Mouse (Mus musculus) forebrain, embryonic 14.5 days (tissue): Measurements from ENCODE around the gene Tmem268. TPM values are rescaled to one million over a fixed set of nuclear protein-coding genes. Genes with fewer than 3 reads are reported as not detected.

Source experiments
- ATAC-seq: fragments of 200-750 bp; cut with Nextera tagmentation; 2 replicates; pipeline ENCODE4 v1.8.0; 2017; ENCODE audit warnings: mild to moderate bottlenecking, moderate library complexity
- DNase-seq: peaks from one replicate; pipeline ENCODE4 v3.0.0-alpha.2; 2015; ENCODE audit warnings: low spot score
- H3K27ac ChIP-seq: fragments of 300-500 bp; sonication (generic); 2 replicates; pipeline ENCODE4 v1.5.1; 2014; ENCODE audit warnings: low read depth, mild to moderate bottlenecking, control low read depth, low read length, moderate library complexity
- H3K27me3 ChIP-seq: fragments of 300-500 bp; sonication (generic); replicated peaks from 2 replicates; pipeline ENCODE4 v1.6.1; 2014; ENCODE audit warnings: low read length, control low read depth, mixed read lengths; ENCODE audit not compliant: control insufficient read depth, insufficient read depth
- H3K36me3 ChIP-seq: fragments of 300-500 bp; sonication (generic); 2 replicates; pipeline ENCODE4 v1.6.1; 2014; ENCODE audit warnings: low read length, control low read depth; ENCODE audit not compliant: control insufficient read depth, insufficient read depth
- H3K4me1 ChIP-seq: fragments of 300-500 bp; sonication (generic); 2 replicates; pipeline ENCODE4 v1.6.1; 2014; ENCODE audit warnings: antibody characterized with exemption, low read length, control low read depth; ENCODE audit not compliant: control insufficient read depth, insufficient read depth
- H3K4me2 ChIP-seq: fragments of 300-500 bp; sonication (generic); 2 replicates; pipeline ENCODE4 v1.6.1; 2014; ENCODE audit warnings: mild to moderate bottlenecking, control low read depth, low read length
- H3K4me3 ChIP-seq: fragments of 300-500 bp; sonication (generic); 2 replicates; pipeline ENCODE4 v1.5.1; 2014; ENCODE audit warnings: low read depth, low read length, control low read depth
- H3K9ac ChIP-seq: fragments of 300-500 bp; sonication (generic); 2 replicates; pipeline ENCODE4 v1.6.1; 2014; ENCODE audit warnings: mild to moderate bottlenecking, low read length, control low read depth, moderate library complexity
- H3K9me3 ChIP-seq: fragments of 300-500 bp; sonication (generic); replicated peaks from 2 replicates; pipeline ENCODE4 v1.6.1; 2016; ENCODE audit warnings: low read length, control low read depth, mixed read lengths; ENCODE audit not compliant: control insufficient read depth
- WGBS: fragments of 180-500 bp; shearing (Covaris S2); extraction: QIAGEN DNeasy Blood & Tissue Kit; methylation state at CpG from one replicate; pipeline ENCODE4 v1.1.7; 2014; 5-methylcytosine and 5-hydroxymethylcytosine counted together
- polyA plus RNA-seq: library from polyadenylated mRNA; unstranded; fragments of >200 nt; fragmentation: Nextera tagmentation; extraction: Ambion mirVana; gene quantifications from 2 replicates; pipeline ENCODE4 v1.2.1, GENCODE M21; 2014

Gene Tmem268
- polyA plus RNA-seq = 4.9 and 5.4 TPM in 2 replicates

DNA sequence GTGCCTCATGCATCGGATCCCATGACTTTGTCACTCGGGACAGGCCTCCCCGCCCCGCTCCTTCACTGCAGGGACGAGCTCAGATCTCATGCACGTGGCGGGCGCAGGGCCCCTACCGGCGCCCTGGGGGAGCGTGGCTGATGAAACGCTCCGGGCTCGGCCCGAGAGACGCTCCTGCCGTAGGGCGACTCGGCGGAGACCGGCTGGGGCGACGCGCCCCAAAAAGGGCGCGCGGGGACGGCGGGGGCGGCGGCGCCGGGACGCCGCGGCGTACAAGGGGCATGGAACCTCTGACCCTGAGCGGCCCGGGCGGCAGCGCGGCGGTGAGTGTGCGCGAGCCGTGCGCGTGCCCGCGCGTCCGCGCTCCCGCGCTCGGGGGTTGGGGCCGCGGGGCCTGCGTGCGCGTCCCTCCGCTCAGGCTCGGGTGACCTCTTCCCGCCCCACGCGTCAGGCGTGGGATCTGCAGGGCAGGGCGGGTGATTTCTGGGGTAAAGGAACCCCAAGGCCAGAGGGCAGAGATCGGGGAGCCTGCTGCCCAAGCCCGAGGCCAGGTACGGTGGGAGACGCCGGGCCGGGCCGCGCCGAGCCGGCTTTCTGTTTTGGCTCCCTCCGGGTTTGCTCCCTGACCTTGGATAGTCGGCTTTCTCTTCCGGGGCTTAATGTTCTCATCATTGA lies at the start of gene Tmem268:
Gene Tmem268 (plus strand): TSS at position 375 of the 675 bp plus-strand sequence.
- H3K4me1 ChIP-seq = no peaks in the 10 kb centered on the region

GRCm38 (mm10) chr4:63512921-63513320 lies 45.7 kb upstream of the Tmem268 start:
- no peak overlapping the region for H3K4me3 ChIP-seq
- no peaks in the 10 kb centered on the region for H3K27me3 ChIP-seq
- WGBS = 89% methylated on average over 2 of the region's 2 CpGs
- no peak overlapping the region for H3K27ac ChIP-seq
- H3K4me1 ChIP-seq = no peaks in the 10 kb centered on the region
- ATAC-seq (no peak), DNase-seq (no peak)
- no peak overlapping the region for H3K9ac ChIP-seq
- H3K4me2 ChIP-seq = no peak overlapping the region
- H3K36me3 ChIP-seq = no peaks in the 10 kb centered on the region
- no peaks in the 10 kb centered on the region for H3K9me3 ChIP-seq

More for the DNA sequence above, at the start of gene Tmem268:
- peak; percentile 69 for DNase-seq
- Histone ChIP-seq H3K27me3 (no peaks in the 10 kb centered on the region), H3K27ac (peak within 1 kb of the TSS; percentile 27; the same call in 1 of the 2 replicates), H3K36me3 (peaks cover 6% of the 10 kb centered on the region; the same call in 1 of the 2 replicates), H3K4me2 (peak within 1 kb of the TSS; percentile 83), H3K4me3 (peak within 1 kb of the TSS; percentile 65), H3K9me3 (no peaks in the 10 kb centered on the region), H3K9ac (peak within 1 kb of the TSS; percentile 82)
- WGBS = under 1% methylated on average over 68 of the region's 81 CpGs
- peak; percentile 87 for ATAC-seq

DNA sequence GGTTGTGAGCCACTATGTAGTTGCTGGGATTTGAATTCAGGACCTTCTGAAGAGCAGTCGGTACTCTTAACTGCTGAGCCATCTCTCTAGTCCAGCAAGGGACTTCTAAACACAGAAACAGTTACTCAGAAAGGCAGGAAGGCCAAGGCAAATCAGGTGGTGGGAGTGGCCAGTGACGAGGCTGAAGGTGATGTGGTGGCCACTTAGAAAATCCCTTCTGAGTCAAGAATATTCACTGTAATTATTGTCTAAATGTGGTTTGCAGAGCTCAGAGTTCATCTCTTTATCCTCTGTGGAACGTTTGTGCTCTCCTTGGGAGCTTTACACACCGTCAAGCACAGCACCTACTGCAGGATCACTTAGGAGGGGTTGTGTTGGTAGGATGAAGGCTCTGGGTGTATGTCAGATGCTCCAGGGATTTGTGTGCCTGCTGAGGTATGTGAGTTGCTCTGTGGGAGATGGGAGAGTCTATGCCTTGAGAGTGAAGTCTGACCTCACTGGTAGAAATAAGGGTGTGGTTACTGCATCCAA lies 44.1 kb upstream of the Tmem268 start:
- Histone ChIP-seq H3K9ac (no peak overlapping the region), H3K4me1 (no peaks in the 10 kb centered on the region), H3K27ac (no peak overlapping the region), H3K27me3 (no peaks in the 10 kb centered on the region), H3K4me2 (no peak overlapping the region), H3K36me3 (no peaks in the 10 kb centered on the region), H3K4me3 (no peak overlapping the region), H3K9me3 (no peaks in the 10 kb centered on the region)
- DNase-seq = no peak
- 78% methylated on average over 4 of the region's 4 CpGs for WGBS
- ATAC-seq = no peak

GRCm38 (mm10) chr4:63515021-63515420 lies 43.6 kb upstream of the Tmem268 start:
- ATAC-seq = no peak
- 81% methylated on average over 5 of the region's 5 CpGs for WGBS
- no peak overlapping the region for H3K27ac ChIP-seq
- H3K4me1 ChIP-seq = no peaks in the 10 kb centered on the region
- no peaks in the 10 kb centered on the region for H3K27me3 ChIP-seq
- no peak overlapping the region for H3K4me3 ChIP-seq
- no peaks in the 10 kb centered on the region for H3K9me3 ChIP-seq
- no peaks in the 10 kb centered on the region for H3K36me3 ChIP-seq
- H3K9ac ChIP-seq = no peak overlapping the region
- H3K4me2 ChIP-seq = no peak overlapping the region
- no peak for DNase-seq

- no peak for DNase-seq
- WGBS = 86% methylated on average over 2 of the region's 2 CpGs
These were observed 36.7 kb upstream of the Tmem268 start for GRCm38 (mm10) chr4:63521813-63522419.

GRCm38 (mm10) chr4:63525514-63525913 lies 33.1 kb upstream of the Tmem268 start:
- no peak overlapping the region for H3K4me3 ChIP-seq
- H3K4me2 ChIP-seq = no peak overlapping the region
- ATAC-seq (no peak), DNase-seq (no peak)
- H3K9ac ChIP-seq = no peak overlapping the region
- H3K9me3 ChIP-seq = no peaks in the 10 kb centered on the region
- no peak overlapping the region for H3K27ac ChIP-seq
- no peaks in the 10 kb centered on the region for H3K4me1 ChIP-seq
- H3K27me3 ChIP-seq = no peaks in the 10 kb centered on the region
- WGBS = 74% methylated on average over 8 of the region's 8 CpGs
- no peaks in the 10 kb centered on the region for H3K36me3 ChIP-seq

More at GRCm38 (mm10) chr4:63521813-63522419, 36.7 kb upstream of the Tmem268 start:
- no peaks in the 10 kb centered on the region for H3K27me3 ChIP-seq
- H3K4me3 ChIP-seq = no peak overlapping the region
- no peak overlapping the region for H3K9ac ChIP-seq
- no peaks in the 10 kb centered on the region for H3K4me1 ChIP-seq
- H3K27ac ChIP-seq = no peak overlapping the region
- H3K4me2 ChIP-seq = no peak overlapping the region
- ATAC-seq = no peak
- H3K9me3 ChIP-seq = no peaks in the 10 kb centered on the region
- H3K36me3 ChIP-seq = no peaks in the 10 kb centered on the region

DNA sequence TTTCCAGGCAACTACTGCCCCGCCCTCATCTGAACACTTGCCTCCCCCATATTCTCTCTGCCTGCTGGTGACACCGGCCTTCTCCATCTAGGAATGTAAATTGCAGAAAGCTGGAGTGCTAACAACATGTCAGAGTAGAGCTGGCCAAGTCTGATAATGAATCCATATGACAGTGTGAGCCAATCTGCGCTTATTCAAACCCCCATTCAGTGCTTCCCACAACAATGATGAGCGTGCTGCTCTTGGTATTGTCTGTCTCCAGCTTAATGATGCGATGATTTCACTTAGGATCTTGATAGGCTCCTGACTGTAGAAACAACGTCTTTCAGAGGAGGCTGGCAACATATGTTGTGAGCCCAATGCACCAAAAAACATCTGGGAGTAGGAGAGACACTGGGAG lies 29.6 kb upstream of the Tmem268 start:
- Histone ChIP-seq H3K9me3 (no peaks in the 10 kb centered on the region), H3K4me2 (no peak overlapping the region), H3K27me3 (no peaks in the 10 kb centered on the region), H3K27ac (peak overlapping the region; percentile 50; the same call in 1 of the 2 replicates), H3K4me1 (no peaks in the 10 kb centered on the region), H3K4me3 (no peak overlapping the region), H3K9ac (no peak overlapping the region), H3K36me3 (no peaks in the 10 kb centered on the region)
- ATAC-seq = peak; percentile 93
- DNase-seq = peak; percentile 85
- 54% methylated on average over 6 of the region's 6 CpGs for WGBS

DNA sequence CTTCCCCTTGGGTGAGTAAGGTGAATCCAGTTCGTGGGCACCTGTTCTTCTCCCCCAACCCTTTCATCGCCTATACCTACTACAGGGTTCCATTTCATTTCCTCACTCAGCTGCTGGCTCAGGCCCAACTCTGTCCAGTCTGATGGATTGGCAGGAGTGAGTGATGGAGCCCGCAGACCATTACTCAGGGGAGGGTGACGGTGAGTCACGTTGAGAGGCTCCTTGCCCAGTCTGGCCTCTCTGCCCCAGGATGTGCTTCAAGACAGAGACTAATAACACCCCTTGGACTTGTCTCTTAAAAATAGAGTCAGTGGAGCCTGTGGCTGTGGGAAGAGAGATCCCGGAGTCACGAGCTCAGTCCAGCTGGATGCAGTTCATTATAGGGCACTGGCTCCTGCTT lies 28.2 kb upstream of the Tmem268 start:
- no peak for DNase-seq
- H3K4me2 ChIP-seq = no peak overlapping the region
- 85% methylated on average over 7 of the region's 7 CpGs for WGBS
- no peaks in the 10 kb centered on the region for H3K27me3 ChIP-seq
- H3K9ac ChIP-seq = no peak overlapping the region
- H3K36me3 ChIP-seq = no peaks in the 10 kb centered on the region
- H3K4me3 ChIP-seq = no peak overlapping the region
- no peaks in the 10 kb centered on the region for H3K9me3 ChIP-seq
- no peak overlapping the region for H3K27ac ChIP-seq
- no peak for ATAC-seq
- no peaks in the 10 kb centered on the region for H3K4me1 ChIP-seq

DNA sequence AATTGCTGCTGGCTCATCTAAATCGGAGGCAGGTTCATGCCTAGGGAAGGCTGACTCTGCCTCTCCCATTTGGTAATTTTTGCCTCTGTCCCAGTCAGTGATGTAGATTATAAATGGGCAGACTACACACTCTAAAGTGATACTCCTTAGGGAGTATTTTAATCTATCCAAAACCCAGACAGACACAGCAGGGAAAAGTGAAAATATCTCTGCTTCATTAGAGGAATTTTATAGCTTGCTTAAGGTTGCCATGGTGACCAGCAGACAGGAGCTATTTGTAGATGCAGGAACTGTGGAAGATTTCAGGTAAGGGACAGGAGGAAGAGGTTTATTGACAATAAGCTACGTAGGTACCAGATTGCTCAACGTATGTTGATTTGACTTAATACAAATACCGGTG lies 21.0 kb upstream of the Tmem268 start:
- Histone ChIP-seq H3K27me3 (no peaks in the 10 kb centered on the region), H3K27ac (no peak overlapping the region), H3K4me1 (no peaks in the 10 kb centered on the region), H3K9me3 (no peaks in the 10 kb centered on the region), H3K36me3 (no peaks in the 10 kb centered on the region), H3K4me2 (no peak overlapping the region), H3K9ac (no peak overlapping the region), H3K4me3 (no peak overlapping the region)
- no peak for ATAC-seq
- WGBS = 79% methylated on average over 4 of the region's 4 CpGs
- peak; percentile 33 for DNase-seq
